ENCODE assay signal across 8 mouse cellular contexts in genomic region chr12:111966683-111967173, GRCm38 (mm10). TPM values are rescaled to one million over a fixed set of nuclear protein-coding genes. Genes with fewer than 3 reads are reported as not detected.
DNase-seq lines count a peak whose midpoint lies in the region; ATAC-seq and TF ChIP-seq lines count a peak whose summit lies in the region.

TSS of gene Atp5mpl (minus strand) at chr12:111966977.

- peak; percentile 95 for TF ChIP-seq CTCF in G1E (IDR thresholded peaks at IDR 0.05; ENCODE audit: low read depth, low read length)
- TF ChIP-seq CTCF in layer of hippocampus, adult 2 months (conservative IDR thresholded peaks at IDR 0.05), result peak; percentile 98
- peak; percentile 90 for TF ChIP-seq CTCF in lung, embryonic 14.5 days (IDR thresholded peaks at IDR 0.05; ENCODE audit: low read depth)
- TF ChIP-seq CTCF in olfactory bulb, adult 2 months (IDR thresholded peaks at IDR 0.05; ENCODE audit: insufficient read depth, low read depth, low read length), result peak; percentile 92
- TF ChIP-seq CTCF in thymus, adult 2 months (IDR thresholded peaks at IDR 0.05; ENCODE audit: borderline replicate concordance, control insufficient read depth, extremely low read depth, insufficient read depth, low read length, poor library complexity), result peak; percentile 98

- intact Hi-C loops in heart, postnatal 36 days (cut with DNase I), result loop anchor here (5.0 kb wide), 1 partner anchor 299 kb away; no protein-coding TSS in a partner anchor

- peak within 1 kb of the TSS; percentile 80 for H3K4me3 ChIP-seq in G1E (ENCODE audit: low read depth, low read length)
- peak within 1 kb of the TSS; percentile 74 for H3K4me3 ChIP-seq in forebrain, embryonic 16.5 days (replicated peaks; ENCODE audit: low read length)
- H3K4me3 ChIP-seq in layer of hippocampus, adult 2 months, result peak within 1 kb of the TSS; percentile 92
- H3K4me3 ChIP-seq in lung, embryonic 14.5 days (ENCODE audit: low read depth, low read length), result peak within 1 kb of the TSS; percentile 97
- peak within 1 kb of the TSS; percentile 98 for H3K4me3 ChIP-seq in olfactory bulb, adult 2 months (ENCODE audit: insufficient read depth, low read depth, low read length)
- H3K4me3 ChIP-seq in thymus, adult 2 months (ENCODE audit: control insufficient read depth, insufficient read depth, low read length), result peak within 1 kb of the TSS; percentile 67

- H3K36me3 ChIP-seq in G1E (replicated peaks), result peaks cover 40% of the 10 kb centered on the region
- H3K36me3 ChIP-seq in forebrain, embryonic 16.5 days (ENCODE audit: control insufficient read depth, insufficient read depth), result peaks cover 2% of the 10 kb centered on the region; the same call in 1 of the 2 replicates
- peaks cover 20% of the 10 kb centered on the region for H3K36me3 ChIP-seq in lung, embryonic 14.5 days (ENCODE audit: insufficient read depth)
- no peaks in the 10 kb centered on the region for H3K36me3 ChIP-seq in thymus, adult 2 months (ENCODE audit: control insufficient read depth, insufficient read depth, low read length)

- 0% methylated on average over 36 of the region's 37 CpGs for WGBS in forebrain, embryonic 16.5 days
- WGBS in lung, embryonic 14.5 days, result under 1% methylated on average over 37 of the region's 37 CpGs
- WGBS in olfactory bulb, adult 2 months, result under 1% methylated on average over 37 of the region's 37 CpGs
- WGBS in thymus, adult 2 months, result under 1% methylated on average over 37 of the region's 37 CpGs

- DNase-seq in G1E (ENCODE audit: low spot score), result peak; percentile 99
- peak; percentile 95 to 100 for DNase-seq in cerebellum, adult 18-20 months
- DNase-seq in heart, postnatal 36 days, result peak; percentile 98 to 100
- DNase-seq in layer of hippocampus, adult 2 months (ENCODE audit: low spot score in 2 of 2), result peak; percentile 94 to 100
- peak; percentile 98 for DNase-seq in lung, embryonic 14.5 days
- DNase-seq in thymus, adult 2 months, result peak; percentile 95

- H3K27me3 ChIP-seq in G1E (ENCODE audit: insufficient read depth, low read length), result peaks cover 6% of the 10 kb centered on the region; the same call in 1 of the 2 replicates
- no peaks in the 10 kb centered on the region for H3K27me3 ChIP-seq in forebrain, embryonic 16.5 days (replicated peaks; ENCODE audit: control insufficient read depth, insufficient read depth, low read length)
- H3K27me3 ChIP-seq in lung, embryonic 14.5 days (ENCODE audit: insufficient read depth, low read length), result no peaks in the 10 kb centered on the region
- no peaks in the 10 kb centered on the region for H3K27me3 ChIP-seq in thymus, adult 2 months (ENCODE audit: control insufficient read depth, insufficient read depth, low read length)

- peak; percentile 73 for ATAC-seq in G1E (ENCODE audit: extremely low read depth, insufficient number of reproducible peaks, low FRiP score, poor library complexity, severe bottlenecking)
- peak; percentile 94 for ATAC-seq in forebrain, embryonic 16.5 days
- peak; percentile 91 for ATAC-seq in lung, embryonic 14.5 days (ENCODE audit: insufficient read depth)

- peak within 1 kb of the TSS; percentile 93 for H3K9ac ChIP-seq in forebrain, embryonic 16.5 days (replicated peaks; ENCODE audit: low read depth, low read length)
- peak within 1 kb of the TSS; percentile 95 for H3K9ac ChIP-seq in lung, embryonic 14.5 days

- peaks cover 49% of the 10 kb centered on the region for H3K4me1 ChIP-seq in G1E (ENCODE audit: insufficient read depth, low read depth, low read length)
- peaks cover 12% of the 10 kb centered on the region for H3K4me1 ChIP-seq in forebrain, embryonic 16.5 days (replicated peaks; ENCODE audit: control insufficient read depth, insufficient read depth, low read length)
- peaks cover 8% of the 10 kb centered on the region for H3K4me1 ChIP-seq in lung, embryonic 14.5 days (ENCODE audit: insufficient read depth)
- peaks cover 3% of the 10 kb centered on the region; the same call in 1 of the 2 replicates for H3K4me1 ChIP-seq in olfactory bulb, adult 2 months (ENCODE audit: control insufficient read depth, insufficient read depth, low read length)
- H3K4me1 ChIP-seq in thymus, adult 2 months (replicated peaks; ENCODE audit: control insufficient read depth, insufficient read depth, low read length), result peaks cover 7% of the 10 kb centered on the region; the same call in 1 of the 2 replicates

- 0 out of 2 replicates have a peak, but pooled peaks cover 4% of the 10 kb centered on the region for H3K9me3 ChIP-seq in G1E (replicated peaks)
- H3K9me3 ChIP-seq in forebrain, embryonic 16.5 days (ENCODE audit: control insufficient read depth, low read length), result no peaks in the 10 kb centered on the region
- H3K9me3 ChIP-seq in lung, embryonic 14.5 days (ENCODE audit: low read depth, low read length), result no peaks in the 10 kb centered on the region

- H3K27ac ChIP-seq in forebrain, embryonic 16.5 days (ENCODE audit: low read length), result peak within 1 kb of the TSS; percentile 26; the same call in 1 of the 2 replicates
- H3K27ac ChIP-seq in layer of hippocampus, adult 2 months, result peak within 1 kb of the TSS; percentile 98
- peak within 1 kb of the TSS; percentile 79 for H3K27ac ChIP-seq in lung, embryonic 14.5 days (ENCODE audit: low read depth)
- H3K27ac ChIP-seq in olfactory bulb, adult 2 months (ENCODE audit: insufficient read depth, low read depth, low read length), result peak within 1 kb of the TSS; percentile 99
- H3K27ac ChIP-seq in thymus, adult 2 months (ENCODE audit: control insufficient read depth, insufficient read depth, low read length), result no peak within 1 kb of the TSS

- H3K4me2 ChIP-seq in forebrain, embryonic 16.5 days (ENCODE audit: low read length), result peak within 1 kb of the TSS; percentile 91
- peak within 1 kb of the TSS; percentile 96 for H3K4me2 ChIP-seq in lung, embryonic 14.5 days

- TF ChIP-seq POLR2A in olfactory bulb, adult 2 months (IDR thresholded peaks at IDR 0.05; ENCODE audit: insufficient read depth, low read depth, low read length), result peak; percentile 84
- TF ChIP-seq POLR2A in thymus, adult 2 months (IDR thresholded peaks at IDR 0.05; ENCODE audit: control insufficient read depth, extremely low read depth, insufficient read depth, low read length, poor library complexity), result peak; percentile 69

RNA-seq across cellular contexts. Expression of gene Atp5mpl, which starts in this region (rescaled TPM):
- total RNA-seq in G1E (2014; fragmentation: Nextera tagmentation) (56.4 and 70.0 TPM in 2 replicates), G1E (2017) (1,497 and 1,593 TPM in 2 replicates)
- 14.9 and 17.7 TPM in 2 replicates for polyA plus RNA-seq in G1E (2012)
- polyA plus RNA-seq in forebrain, embryonic 16.5 days (2015; fragmentation: Nextera tagmentation; extraction: Ambion mirVana), result 562 and 571 TPM in 2 replicates
- 1,000 to 10,000 TPM; 1,342 to 1,403 TPM for total RNA-seq in heart, postnatal 36 days (2021)
- total RNA-seq in layer of hippocampus, adult 2 months (2021), result 100 to 1,000 TPM; 331 to 353 TPM
- polyA plus RNA-seq in lung, embryonic 14.5 days (2014; fragmentation: Nextera tagmentation; extraction: Ambion mirVana), result 647 and 712 TPM in 2 replicates
- not detected in 2 replicates for polyA plus RNA-seq in olfactory bulb, adult 2 months (2012; ENCODE audit: insufficient read depth, insufficient read length, low replicate concordance, missing spikeins)
- polyA plus RNA-seq in thymus, adult 2 months (2012; rRNA removed), result 32.8 and 46.5 TPM in 2 replicates
